Mouse (Mus musculus) lung, embryonic 16.5 days (tissue): Measurements from ENCODE around the gene Wfdc12. TPM values are rescaled to one million over a fixed set of nuclear protein-coding genes. Genes with fewer than 3 reads are reported as not detected.

ENCODE experiments used
- ATAC-seq: fragments of 200-750 bp; cut with Nextera tagmentation; 2 replicates; pipeline ENCODE4 v1.8.0; 2017; ENCODE audit warnings: low read depth, mild to moderate bottlenecking, moderate library complexity
- H3K27ac ChIP-seq: fragments of 300-500 bp; sonication (generic); 2 replicates; pipeline ENCODE4 v1.5.1; 2014; ENCODE audit warnings: mild to moderate bottlenecking, control low read depth, low read length
- H3K27me3 ChIP-seq: fragments of 300-500 bp; sonication (generic); 2 replicates; pipeline ENCODE4 v1.6.1; 2014; ENCODE audit warnings: low read depth, low read length, mixed read lengths; ENCODE audit not compliant: control insufficient read depth, insufficient read depth
- H3K36me3 ChIP-seq: fragments of 300-500 bp; sonication (generic); 2 replicates; pipeline ENCODE4 v1.6.1; 2014; ENCODE audit warnings: low read length; ENCODE audit not compliant: control insufficient read depth, insufficient read depth
- H3K4me1 ChIP-seq: fragments of 300-500 bp; sonication (generic); replicated peaks from 2 replicates; pipeline ENCODE4 v1.6.1; 2014; ENCODE audit warnings: low read length, mixed read lengths; ENCODE audit not compliant: control insufficient read depth, insufficient read depth
- H3K4me2 ChIP-seq: fragments of 300-500 bp; sonication (generic); 2 replicates; pipeline ENCODE4 v1.6.1; 2014; ENCODE audit warnings: low read depth, low read length, control low read depth
- H3K4me3 ChIP-seq: fragments of 300-500 bp; sonication (generic); 2 replicates; pipeline ENCODE4 v1.5.1; 2014; ENCODE audit warnings: mild to moderate bottlenecking, low read length, control low read depth
- H3K9ac ChIP-seq: fragments of 300-500 bp; sonication (generic); 2 replicates; pipeline ENCODE4 v1.6.1; 2014; ENCODE audit warnings: low read length, control low read depth
- H3K9me3 ChIP-seq: fragments of 300-500 bp; sonication (generic); 2 replicates; pipeline ENCODE4 v1.6.1; 2016; ENCODE audit warnings: low read length; ENCODE audit not compliant: control insufficient read depth
- WGBS: fragments of 180-500 bp; shearing (Covaris S2); extraction: QIAGEN DNeasy Blood & Tissue Kit; methylation state at CpG from one replicate; pipeline ENCODE4 v1.1.7; 2014; 5-methylcytosine and 5-hydroxymethylcytosine counted together
- polyA plus RNA-seq: library from polyadenylated mRNA; unstranded; fragments of >200 nt; fragmentation: Nextera tagmentation; extraction: Ambion mirVana; gene quantifications from 2 replicates; pipeline ENCODE4 v1.2.1, GENCODE M21; 2015

The Wfdc12 gene
- polyA plus RNA-seq, 1 experiment from 2014 or later: 0.34 TPM

DNA sequence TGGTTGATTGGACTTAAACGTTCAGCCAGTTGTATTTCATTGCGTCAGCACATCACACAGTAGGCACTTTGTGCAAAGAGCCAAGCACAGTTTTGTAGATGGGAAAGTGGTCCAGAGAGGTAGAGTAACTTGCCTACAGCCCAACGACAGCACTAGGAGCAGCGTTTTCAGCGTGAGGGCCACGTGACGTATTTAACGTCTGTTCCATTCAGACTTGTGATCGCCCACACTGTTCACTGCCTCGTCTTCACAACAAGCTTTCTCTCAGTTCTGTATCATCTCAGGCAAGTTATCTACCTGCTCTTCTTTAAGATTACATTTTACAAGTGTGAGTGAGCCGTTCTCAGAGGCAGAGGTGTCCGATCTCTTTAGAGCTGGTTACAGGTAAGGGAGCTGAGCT lies 43.9 kb downstream of the Wfdc12 start:
- Histone ChIP-seq H3K4me1 (peaks cover 4% of the 10 kb centered on the region; the same call in 1 of the 2 replicates), H3K27ac (no peak overlapping the region), H3K9ac (no peak overlapping the region), H3K27me3 (no peaks in the 10 kb centered on the region), H3K36me3 (no peaks in the 10 kb centered on the region), H3K4me3 (no peak overlapping the region), H3K4me2 (no peak overlapping the region), H3K9me3 (no peaks in the 10 kb centered on the region)
- 91% methylated on average over 12 of the region's 12 CpGs for WGBS
- no peak for ATAC-seq

DNA sequence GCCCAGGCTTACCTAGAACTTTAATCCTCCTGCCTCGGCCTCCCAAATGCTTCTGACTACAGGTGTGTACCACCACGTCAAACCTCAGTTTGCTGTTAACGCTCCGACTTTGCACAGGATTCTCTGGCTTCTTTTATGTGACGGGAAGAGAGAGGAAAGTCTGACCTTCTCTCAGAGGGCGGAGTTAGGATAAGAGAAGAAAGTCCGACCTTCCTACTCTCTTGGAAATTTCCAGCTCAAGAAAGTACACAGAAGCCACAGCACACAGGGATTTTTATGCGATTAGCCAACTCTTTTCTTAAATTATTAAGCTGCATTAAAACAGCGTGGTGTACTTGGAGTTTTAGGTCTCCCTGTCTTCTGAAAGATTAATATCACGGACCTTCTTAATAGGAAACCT lies 45.9 kb downstream of the Wfdc12 start:
- Histone ChIP-seq H3K9ac (no peak overlapping the region), H3K27me3 (no peaks in the 10 kb centered on the region), H3K4me1 (peaks cover 4% of the 10 kb centered on the region; the same call in 1 of the 2 replicates), H3K36me3 (no peaks in the 10 kb centered on the region), H3K9me3 (no peaks in the 10 kb centered on the region), H3K4me2 (no peak overlapping the region), H3K4me3 (no peak overlapping the region), H3K27ac (no peak overlapping the region)
- WGBS: 73% methylated on average over 10 of the region's 10 CpGs
- ATAC-seq: no peak

DNA sequence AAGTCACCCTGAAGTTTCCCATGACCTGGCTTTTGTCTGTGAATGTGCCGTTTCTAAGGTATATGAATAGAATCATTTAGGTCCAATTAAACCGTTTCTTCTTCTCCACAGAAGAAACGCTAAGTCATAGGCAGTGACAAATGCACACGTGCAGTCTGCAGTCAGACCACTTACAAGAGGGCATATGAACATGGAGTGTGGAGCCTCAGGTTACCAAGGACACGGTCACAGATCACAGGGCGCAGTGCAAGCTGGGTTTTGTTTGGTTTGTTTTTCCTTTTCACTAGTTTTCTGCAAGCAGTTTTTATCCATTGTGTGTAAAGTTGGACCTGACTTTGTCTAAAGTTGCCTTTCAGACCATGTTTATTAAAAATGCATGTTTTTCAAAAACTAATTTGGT lies 46.4 kb downstream of the Wfdc12 start:
- 76% methylated on average over 6 of the region's 6 CpGs for WGBS
- H3K36me3 ChIP-seq: no peaks in the 10 kb centered on the region
- no peak overlapping the region for H3K4me3 ChIP-seq
- no peaks in the 10 kb centered on the region for H3K9me3 ChIP-seq
- H3K4me1 ChIP-seq: peaks cover 4% of the 10 kb centered on the region; the same call in 1 of the 2 replicates
- H3K27ac ChIP-seq: no peak overlapping the region
- no peak overlapping the region for H3K9ac ChIP-seq
- no peak overlapping the region for H3K4me2 ChIP-seq
- ATAC-seq: no peak
- no peaks in the 10 kb centered on the region for H3K27me3 ChIP-seq

DNA sequence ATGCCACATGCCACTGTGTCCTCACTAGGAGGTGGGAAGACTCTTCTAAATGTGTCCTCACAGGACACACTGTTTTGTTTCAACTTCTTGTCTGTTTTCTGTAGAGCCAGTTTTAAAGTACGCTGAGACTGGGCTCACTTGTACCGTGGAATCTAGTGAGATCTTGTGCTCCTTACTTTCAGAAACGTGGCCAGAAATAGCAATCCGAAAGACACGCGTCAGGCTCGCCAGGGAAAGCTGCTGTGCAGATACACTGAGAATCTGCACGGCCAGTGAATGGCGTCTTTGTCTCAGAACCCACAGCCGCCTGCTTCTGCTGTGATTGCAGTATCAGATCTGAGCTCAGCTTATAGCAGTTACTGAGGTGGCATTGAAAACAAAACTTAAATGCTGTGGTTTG lies 48.4 kb downstream of the Wfdc12 start:
- H3K4me3 ChIP-seq: no peak overlapping the region
- no peak for ATAC-seq
- H3K27me3 ChIP-seq: no peaks in the 10 kb centered on the region
- no peaks in the 10 kb centered on the region for H3K9me3 ChIP-seq
- H3K4me1 ChIP-seq: peaks cover 4% of the 10 kb centered on the region; the same call in 1 of the 2 replicates
- 57% methylated on average over 10 of the region's 10 CpGs for WGBS
- H3K36me3 ChIP-seq: no peaks in the 10 kb centered on the region
- peak overlapping the region; percentile 41; the same call in 1 of the 2 replicates for H3K27ac ChIP-seq
- H3K4me2 ChIP-seq: no peak overlapping the region
- no peak overlapping the region for H3K9ac ChIP-seq

Other genes with a start within 250 kb of the Wfdc12 start
- gene Ywhab, start 195.6 kb downstream of the Wfdc12 start, polyA plus RNA-seq: 294 and 308 TPM in 2 replicates
- gene Pabpc1l, start 165.2 kb downstream of the Wfdc12 start, polyA plus RNA-seq: 0.74 and 0.77 TPM in 2 replicates
- gene Stk4, start 120.3 kb downstream of the Wfdc12 start, polyA plus RNA-seq: 22.3 and 31.5 TPM in 2 replicates
- 51.3 and 54.2 TPM in 2 replicates for gene Tomm34, start 119.4 kb downstream of the Wfdc12 start, polyA plus RNA-seq
- not detected in 2 replicates for gene Kcns1, start 19.5 kb downstream of the Wfdc12 start, polyA plus RNA-seq
- 0.16 TPM in 1 of 2 replicates, not detected in the other for gene Wfdc5, start 7.9 kb downstream of the Wfdc12 start, polyA plus RNA-seq
- not detected in 2 replicates for gene Wfdc15a, start 9.5 kb upstream of the Wfdc12 start, polyA plus RNA-seq
- 1.1 TPM in 1 of 2 replicates, not detected in the other for gene Wfdc15b, start 31.1 kb upstream of the Wfdc12 start, polyA plus RNA-seq
- gene Svs2, start 47.9 kb upstream of the Wfdc12 start, polyA plus RNA-seq: not detected in 2 replicates
- not detected in 2 replicates for gene Svs3b, start 66.0 kb upstream of the Wfdc12 start, polyA plus RNA-seq
- not detected in 2 replicates for gene Svs4, start 87.9 kb upstream of the Wfdc12 start, polyA plus RNA-seq
- not detected in 2 replicates for gene Svs3a, start 98.7 kb upstream of the Wfdc12 start, polyA plus RNA-seq
- gene Svs6, start 126.1 kb upstream of the Wfdc12 start, polyA plus RNA-seq: not detected in 2 replicates
- not detected in 2 replicates for gene Svs5, start 142.1 kb upstream of the Wfdc12 start, polyA plus RNA-seq
- 1.8 and 2.8 TPM in 2 replicates for gene Slpi, start 198.5 kb upstream of the Wfdc12 start, polyA plus RNA-seq
- 16.8 and 21.9 TPM in 2 replicates for gene Rbpjl, start 212.5 kb upstream of the Wfdc12 start, polyA plus RNA-seq
- 46.8 and 54.9 TPM in 2 replicates for gene Matn4, start 214.6 kb upstream of the Wfdc12 start, polyA plus RNA-seq